Mouse (Mus musculus) kidney, adult 2 months (tissue): ENCODE measurements around the gene Med15.
A peak's percentile ranks its signal among the peaks of the same experiment; 100 is the strongest.

ENCODE experiments used
- CTCF ChIP-seq: fragments of 200-500 bp; conservative IDR thresholded peaks from 2 replicates; pipeline ENCODE4 v1.5.1; 2011; ENCODE audit warnings: low read depth, mild to moderate bottlenecking, control low read depth, low read length, moderate library complexity, mixed read lengths; ENCODE audit not compliant: insufficient read depth, insufficient read length
- POLR2A ChIP-seq: fragments of 200-500 bp; IDR thresholded peaks from one replicate; pipeline ENCODE4 v1.6.1; 2011; ENCODE audit warnings: low read depth, low read length, control low read depth

DNA sequence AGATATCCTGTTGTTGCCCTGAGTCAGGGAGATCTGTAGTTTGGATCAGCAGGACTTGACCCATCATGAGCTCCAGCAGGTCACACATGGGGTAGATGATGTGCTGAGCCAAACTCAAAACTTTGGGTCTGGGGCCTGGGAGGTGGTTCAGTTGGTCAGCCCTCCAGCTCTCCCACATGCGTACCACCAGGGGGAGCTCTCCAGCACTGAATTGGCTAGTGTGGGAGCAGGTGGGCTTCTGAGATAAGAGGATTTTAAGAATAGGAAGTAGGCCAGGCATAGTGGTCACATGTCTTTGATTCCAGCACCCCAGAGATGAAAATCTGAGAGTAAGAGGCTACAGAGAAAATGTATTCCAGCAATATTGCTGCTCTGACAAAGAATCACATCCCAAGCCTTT, 11.8 kb upstream of the Med15 start:
- TF ChIP-seq CTCF (peak; percentile 71), POLR2A (no peak)
